Mouse (Mus musculus) CH12F3 (cell line): Measurements from ENCODE around the gene Gm28038.

Experiments
- in situ Hi-C: fragments of 300-500 bp; cut with MboI; formaldehyde crosslinking; loops from 2 replicates; pipeline ENCODE4 v1.14.3; 2020; ENCODE audit warnings: low sequenced_read_pairs

The Gm28038 gene

DNA sequence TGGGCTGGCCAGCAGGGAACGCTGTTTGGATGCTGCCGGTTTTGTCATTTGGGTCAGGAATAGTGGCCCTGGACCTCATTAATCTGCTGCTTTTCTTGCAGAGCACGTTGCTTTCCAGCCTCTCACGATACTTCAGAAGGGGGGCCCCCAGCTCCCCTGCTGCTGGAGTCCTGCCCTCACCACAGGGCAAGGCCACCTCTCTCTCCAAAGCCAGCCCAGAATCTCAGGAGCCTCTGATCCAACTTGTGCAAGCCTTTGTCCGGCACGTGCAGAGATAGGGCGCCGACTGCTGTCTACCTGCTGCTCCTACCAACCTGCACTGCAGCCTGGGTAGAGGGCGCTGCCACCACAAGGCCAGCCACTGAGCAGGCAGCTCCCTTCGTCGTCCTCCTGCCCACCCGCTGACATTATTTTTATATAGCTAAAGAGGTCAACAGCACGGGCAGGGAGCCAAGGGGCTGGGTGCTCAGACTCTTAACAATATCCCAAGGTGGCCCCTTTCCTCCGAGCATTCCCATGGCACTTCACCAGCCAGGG lies 62.8 kb downstream of the Gm28038 start:
- in situ Hi-C loops: no loop called here

GRCm38 (mm10) chr2:30345971-30346676 lies 65.3 kb downstream of the Gm28038 start:
- in situ Hi-C loops: no loop called here

GRCm38 (mm10) chr2:30349196-30349595 lies 68.4 kb downstream of the Gm28038 start:
- in situ Hi-C loops: no loop called here
